In the genomic region with DNA sequence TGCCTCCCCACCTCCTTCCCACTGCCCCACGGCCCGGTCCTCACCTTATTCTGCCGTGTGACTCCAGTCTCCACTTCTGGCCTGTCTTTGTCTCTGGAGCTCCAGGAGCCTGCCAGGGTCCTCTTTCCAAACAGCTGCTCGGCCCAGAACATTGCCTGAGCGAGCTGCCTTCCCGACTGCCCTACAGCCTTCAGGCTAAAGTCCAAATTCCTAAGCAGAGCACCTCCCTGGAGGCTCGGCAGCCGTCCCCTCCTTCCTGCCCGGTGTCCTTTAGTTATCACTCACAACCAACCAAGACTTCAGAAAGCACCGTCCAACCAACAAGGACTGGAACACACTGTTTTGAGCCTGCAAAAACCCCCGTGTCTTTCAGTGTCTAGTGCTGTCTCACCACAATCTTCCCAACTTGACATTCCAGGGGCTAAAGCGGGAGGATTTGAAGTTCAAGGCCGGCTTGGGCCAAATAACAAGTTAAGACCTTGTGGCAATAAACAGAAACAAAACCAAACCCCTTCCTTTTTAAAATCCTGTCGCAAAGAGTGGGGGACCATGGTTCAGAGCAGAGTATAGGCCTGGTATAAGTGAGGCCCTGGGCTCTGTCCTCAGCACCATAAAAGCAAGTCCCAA, we compare ENCODE assay signal across 9 mouse cellular contexts. TPM values are rescaled to one million over a fixed set of nuclear protein-coding genes. Genes with fewer than 3 reads are reported as not detected.
DNase-seq lines count a peak whose midpoint lies in the region; ATAC-seq and TF ChIP-seq lines count a peak whose summit lies in the region.
"Had no signal": no experiment of that assay in that cellular context is flagged by ENCODE, and none has a peak within 500 bp of the region (broad histone marks: within the 10 kb centered on the region; RNA-seq: fewer than 3 reads in every experiment).

A gene (minus strand): TSS at position 164 of the 627 bp plus-strand sequence.

- no peaks in the 10 kb centered on the region for H3K4me1 ChIP-seq in lung, embryonic 15.5 days
- no peaks in the 10 kb centered on the region for H3K4me1 ChIP-seq in cortical plate, adult 2 months (ENCODE audit: control insufficient read depth, insufficient read depth, low read length)
- no peaks in the 10 kb centered on the region for H3K4me1 ChIP-seq in stomach, postnatal 0 days (replicated peaks; ENCODE audit: control insufficient read depth, insufficient read depth)

- H3K9ac ChIP-seq in lung, embryonic 15.5 days: no peak within 1 kb of the TSS
- H3K9ac ChIP-seq in stomach, postnatal 0 days (ENCODE audit: low read length): peak within 1 kb of the TSS; percentile 23; the same call in 1 of the 2 replicates

- H3K27ac ChIP-seq in lung, embryonic 15.5 days: no peak within 1 kb of the TSS
- H3K27ac ChIP-seq in cortical plate, adult 2 months (ENCODE audit: insufficient read depth, low read length): no peak within 1 kb of the TSS
- no peak within 1 kb of the TSS for H3K27ac ChIP-seq in stomach, postnatal 0 days (replicated peaks)
- H3K27ac ChIP-seq: macrophage had no signal

- no peak for TF ChIP-seq POLR2A in cortical plate, adult 2 months (IDR thresholded peaks at IDR 0.05; ENCODE audit: extremely low read depth, insufficient read depth, low read length)

- TF ChIP-seq CTCF in cortical plate, adult 2 months (IDR thresholded peaks at IDR 0.05; ENCODE audit: extremely low read depth, insufficient read depth, low read length): no peak
- no peak for TF ChIP-seq CTCF in stomach, postnatal 0 days (IDR thresholded peaks at IDR 0.05; ENCODE audit: low read depth)

- WGBS in lung, embryonic 15.5 days: 45% methylated on average over 14 of the region's 14 CpGs
- 44% methylated on average over 14 of the region's 14 CpGs for WGBS in stomach, postnatal 0 days

- ATAC-seq in lung, embryonic 15.5 days (ENCODE audit: borderline replicate concordance, extremely low read depth, low FRiP score, low TSS enrichment): no peak
- peak; percentile 79 for ATAC-seq in stomach, postnatal 0 days (ENCODE audit: low FRiP score, low TSS enrichment)

- no peak for TF ChIP-seq EP300 in stomach, postnatal 0 days (optimal IDR thresholded peaks at IDR 0.05)

- no peaks in the 10 kb centered on the region for H3K9me3 ChIP-seq in lung, embryonic 15.5 days
- no peaks in the 10 kb centered on the region for H3K9me3 ChIP-seq in stomach, postnatal 0 days (ENCODE audit: control insufficient read depth, low read length)

- H3K27me3 ChIP-seq in lung, embryonic 15.5 days: no peaks in the 10 kb centered on the region
- no peaks in the 10 kb centered on the region for H3K27me3 ChIP-seq in stomach, postnatal 0 days (ENCODE audit: control insufficient read depth, insufficient read depth, low read length)

- no peak within 1 kb of the TSS for H3K4me2 ChIP-seq in lung, embryonic 15.5 days
- H3K4me2 ChIP-seq in stomach, postnatal 0 days (replicated peaks; ENCODE audit: low read depth): peak within 1 kb of the TSS; percentile 17; the same call in 1 of the 2 replicates

- H3K4me3 ChIP-seq in lung, embryonic 15.5 days: no peak within 1 kb of the TSS
- no peak within 1 kb of the TSS for H3K4me3 ChIP-seq in cortical plate, adult 2 months (ENCODE audit: insufficient read depth, low read length)
- H3K4me3 ChIP-seq in stomach, postnatal 0 days (ENCODE audit: low read depth, low read length): no peak within 1 kb of the TSS

- no peak for DNase-seq in lung, postnatal 10 days
- DNase-seq in heart, postnatal 4 days: no peak
- DNase-seq in left cerebral cortex, adult 8-10 months (ENCODE audit: low spot score in 2 of 2): no peak
- peak; percentile 62 for DNase-seq in stomach, postnatal 0 days (ENCODE audit: low spot score)
- DNase-seq in cerebellum, adult 9-11 months: no peak
- no peak for DNase-seq in embryo, embryonic 10.5 days (ENCODE audit: low spot score)

- H3K36me3 ChIP-seq in lung, embryonic 15.5 days: no peaks in the 10 kb centered on the region
- no peaks in the 10 kb centered on the region for H3K36me3 ChIP-seq in stomach, postnatal 0 days (ENCODE audit: control insufficient read depth, insufficient read depth, low read length)

RNA-seq across cellular contexts. Expression of the gene that starts here (rescaled TPM):
- 22.7 and 27.0 TPM in 2 replicates for polyA plus RNA-seq in lung, embryonic 15.5 days (2015; fragmentation: Nextera tagmentation; extraction: Ambion mirVana)
- polyA plus RNA-seq in cortical plate, adult 2 months (2012; rRNA removed): 55.2 TPM in 2 replicates
- 10 to 100 TPM; 61.4 to 63.9 TPM for total RNA-seq in heart, postnatal 4 days (2021)
- 10 to 100 TPM; 52.8 to 71.1 (median 56.8) TPM for total RNA-seq in left cerebral cortex, adult 8-10 months (2022)
- polyA plus RNA-seq in stomach, postnatal 0 days (2015; fragmentation: Nextera tagmentation; extraction: Ambion mirVana): 14.1 and 14.2 TPM in 2 replicates
